Mouse (Mus musculus): ENCODE measurements around the gene Fbxo42. TPM values are rescaled to one million over a fixed set of nuclear protein-coding genes. Genes with fewer than 3 reads are reported as not detected.
A peak's percentile ranks its signal among the peaks of the same experiment; 100 is the strongest.
"Not testable (repeated sequence)": the region's sequence is repeated elsewhere in the genome, so short reads cannot be mapped to it uniquely, and the experiment has no call there.

The Fbxo42 gene
- polyA plus RNA-seq, 1 experiment from 2014 or later = 25.4 TPM

DNA sequence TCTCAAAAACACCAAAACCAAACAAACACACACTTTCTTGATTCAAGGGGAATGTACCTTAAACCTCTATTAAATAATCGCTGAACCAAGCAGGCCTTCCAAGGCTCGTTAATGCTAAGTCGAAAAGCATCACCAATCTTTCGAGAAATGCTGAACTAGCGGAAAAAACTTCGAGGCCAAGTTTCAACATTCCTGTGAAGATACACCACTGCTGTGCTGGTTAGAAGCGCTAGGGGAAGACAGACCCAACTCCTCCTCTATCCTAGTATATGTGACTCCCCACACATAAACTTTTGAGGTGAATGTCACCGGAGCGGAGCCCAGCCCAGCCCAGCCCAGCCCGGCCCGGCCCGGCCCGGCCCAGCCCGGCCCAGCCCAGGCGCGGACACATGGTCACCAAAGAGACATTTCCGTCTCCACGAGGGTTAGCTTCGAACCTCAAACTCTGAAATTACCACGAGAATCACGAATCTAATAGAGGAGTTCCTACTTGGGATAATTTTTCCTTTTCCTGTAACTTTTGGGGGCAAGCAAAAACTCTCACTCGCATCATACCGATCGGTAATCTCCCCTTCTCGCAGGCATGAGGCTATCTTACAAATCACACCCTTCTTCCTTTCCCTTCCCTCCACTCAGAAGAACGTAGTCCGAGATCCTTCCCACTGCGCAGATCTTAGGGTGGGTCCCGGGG is 9.1 kb upstream of the Fbxo42 start:
- under 1% methylated on average over 29 of the region's 29 CpGs for WGBS
- Histone ChIP-seq H3K4me1 (peaks cover 44% of the 10 kb centered on the region), H3K27me3 (no peaks in the 10 kb centered on the region), H3K4me2 (peak overlapping the region; percentile 84), H3K4me3 (peak overlapping the region; percentile 88), H3K27ac (peak overlapping the region; percentile 97), H3K9ac (peak overlapping the region; percentile 87), H3K36me3 (no peaks in the 10 kb centered on the region), H3K9me3 (no peaks in the 10 kb centered on the region)
- no peak for ATAC-seq (ENCODE audit: insufficient number of reproducible peaks, low FRiP score, low TSS enrichment, low read depth)

DNA sequence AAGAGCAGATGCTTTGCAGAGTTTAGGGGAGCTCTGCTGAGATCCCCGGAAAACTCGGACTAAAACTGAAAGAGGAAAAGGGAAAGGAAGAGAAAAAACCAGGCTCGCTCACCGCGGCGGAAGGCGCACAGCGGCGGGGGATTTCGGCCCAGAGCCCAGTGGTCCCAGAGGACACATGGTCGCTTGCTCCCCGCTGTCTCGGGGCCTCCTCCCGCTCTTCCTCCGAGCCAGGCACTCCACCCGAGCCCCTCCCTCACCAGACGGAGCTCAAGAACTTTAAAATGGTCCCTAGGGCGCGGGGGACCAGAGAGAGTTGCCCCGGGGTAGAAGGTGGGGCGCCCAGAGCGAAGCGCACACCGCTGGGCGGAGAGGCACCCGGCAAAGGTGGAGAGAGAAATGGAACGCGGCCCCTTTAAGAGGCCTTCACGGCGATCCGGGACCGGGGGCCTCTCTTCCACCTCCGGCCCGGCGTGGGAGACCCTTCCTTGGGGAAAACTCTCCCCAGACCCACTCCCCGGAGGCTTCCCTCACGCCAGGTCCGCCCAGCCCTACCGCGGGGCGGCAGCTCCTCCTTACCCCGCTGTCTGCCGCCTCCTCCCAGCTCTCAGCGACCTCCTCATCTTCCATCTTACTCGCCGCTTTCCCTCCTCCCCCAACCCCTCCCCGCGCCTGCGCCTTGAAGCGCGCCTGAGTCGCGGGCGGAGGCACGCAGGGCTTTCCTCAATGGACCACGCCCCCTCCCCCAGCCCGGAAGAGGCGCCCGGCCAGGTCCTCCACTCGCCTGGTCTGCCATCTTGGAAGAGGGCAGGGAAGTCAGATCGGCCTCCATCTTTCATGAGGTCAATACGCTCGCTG is 8.4 kb upstream of the Fbxo42 start, which contains the start of gene Szrd1:
Szrd1 (minus strand) TSS at position 660 of the 855 bp plus-strand sequence.
- under 1% methylated on average over 63 of the region's 63 CpGs for WGBS
- Histone ChIP-seq H3K9me3 (no peaks in the 10 kb centered on the region), H3K4me3 (peak within 1 kb of the TSS; percentile 88), H3K9ac (peak within 1 kb of the TSS; percentile 87), H3K36me3 (no peaks in the 10 kb centered on the region), H3K27ac (peak within 1 kb of the TSS; percentile 97), H3K4me2 (peak within 1 kb of the TSS; percentile 84), H3K27me3 (no peaks in the 10 kb centered on the region), H3K4me1 (peaks cover 38% of the 10 kb centered on the region)
- ATAC-seq (ENCODE audit: insufficient number of reproducible peaks, low FRiP score, low TSS enrichment, low read depth) = peak; percentile 94

DNA sequence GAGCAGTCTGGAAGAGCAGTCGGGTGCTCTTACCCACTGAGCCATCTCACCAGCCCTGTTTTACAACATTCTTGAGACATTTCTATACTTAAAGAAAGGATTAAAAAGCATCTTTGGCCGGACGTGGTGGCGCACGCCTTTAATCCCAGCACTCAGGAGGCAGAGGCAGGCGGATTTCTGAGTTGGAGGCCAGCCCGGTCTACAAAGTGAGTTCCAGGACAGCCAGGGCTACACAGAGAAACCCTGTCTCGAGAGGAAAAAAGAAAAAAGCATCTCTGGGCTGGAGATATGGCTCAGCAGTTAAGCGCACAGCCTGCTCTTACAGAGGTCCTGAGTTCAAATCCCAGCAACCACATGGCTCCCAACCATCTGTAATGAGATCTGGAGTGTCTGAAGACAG is 7.4 kb upstream of the Fbxo42 start:
- H3K9me3 ChIP-seq; H3K27ac ChIP-seq; H3K4me3 ChIP-seq; H3K4me2 ChIP-seq; H3K27me3 ChIP-seq; ATAC-seq (ENCODE audit: insufficient number of reproducible peaks, low FRiP score, low TSS enrichment, low read depth); H3K36me3 ChIP-seq; H3K9ac ChIP-seq: not testable (repeated sequence)
- H3K4me1 ChIP-seq = peaks cover 28% of the 10 kb centered on the region
- WGBS = 86% methylated on average over 9 of the region's 9 CpGs

- Histone ChIP-seq H3K9ac (no peak overlapping the region), H3K4me2 (no peak overlapping the region), H3K9me3 (no peaks in the 10 kb centered on the region), H3K36me3 (no peaks in the 10 kb centered on the region), H3K27ac (no peak overlapping the region), H3K27me3 (no peaks in the 10 kb centered on the region), H3K4me3 (no peak overlapping the region), H3K4me1 (peaks cover 27% of the 10 kb centered on the region)
- ATAC-seq (ENCODE audit: insufficient number of reproducible peaks, low FRiP score, low TSS enrichment, low read depth) = no peak
- WGBS = 87% methylated on average over 6 of the region's 6 CpGs
Observed at GRCm38 (mm10) chr4:141140967-141141366, 6.7 kb upstream of the Fbxo42 start.

DNA sequence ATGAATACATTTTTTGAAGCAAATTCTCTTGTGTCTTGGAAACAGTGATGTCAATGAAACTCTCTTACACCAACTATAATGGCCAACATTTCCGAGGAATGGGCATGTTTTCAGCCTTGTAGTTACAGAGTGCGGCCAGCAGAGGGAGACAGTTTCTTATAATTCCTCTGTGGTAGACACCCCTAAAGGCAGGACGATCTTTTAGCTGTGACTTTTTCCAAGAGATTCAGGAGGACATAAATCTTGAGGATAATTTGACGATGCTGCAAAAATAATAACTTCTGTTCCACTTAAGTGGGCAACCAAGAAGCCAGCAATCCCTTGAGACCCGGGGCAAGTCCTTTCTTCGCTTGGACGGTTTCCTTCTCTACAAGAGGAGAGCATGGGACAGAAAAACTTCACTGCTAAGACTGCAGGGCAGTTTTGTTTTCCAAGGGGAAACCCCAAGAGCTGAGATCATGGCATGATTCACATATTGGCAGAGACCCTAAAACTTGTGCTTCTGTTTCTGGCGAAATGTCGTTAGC is 5.4 kb upstream of the Fbxo42 start:
- 16% methylated on average over 9 of the region's 9 CpGs for WGBS
- no peaks in the 10 kb centered on the region for H3K27me3 ChIP-seq
- H3K4me3 ChIP-seq = no peak overlapping the region
- no peaks in the 10 kb centered on the region for H3K36me3 ChIP-seq
- H3K27ac ChIP-seq = 0 out of 2 replicates have a peak overlapping the region, but pooled peaks have one; percentile 23
- H3K4me1 ChIP-seq = peaks cover 21% of the 10 kb centered on the region
- H3K9ac ChIP-seq = no peak overlapping the region
- H3K9me3 ChIP-seq = no peaks in the 10 kb centered on the region
- no peak for ATAC-seq (ENCODE audit: insufficient number of reproducible peaks, low FRiP score, low TSS enrichment, low read depth)
- peak overlapping the region; percentile 14 for H3K4me2 ChIP-seq

DNA sequence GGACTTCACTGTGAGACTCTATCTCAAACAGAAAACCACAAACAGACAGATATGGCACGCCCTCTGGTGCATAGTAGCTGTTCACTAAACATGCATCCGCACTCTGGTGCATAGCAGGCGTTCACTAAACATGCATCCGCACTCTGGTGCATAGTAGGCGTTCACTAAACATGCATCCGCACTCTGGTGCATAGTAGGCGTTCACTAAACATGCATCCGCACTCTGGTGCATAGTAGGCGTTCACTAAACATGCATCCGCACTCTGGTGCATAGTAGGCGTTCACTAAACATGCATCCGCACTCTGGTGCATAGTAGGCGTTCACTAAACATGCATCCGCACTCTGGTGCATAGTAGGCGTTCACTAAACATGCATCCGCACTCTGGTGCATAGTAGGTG is 2.6 kb upstream of the Fbxo42 start:
- peaks cover 30% of the 10 kb centered on the region for H3K4me1 ChIP-seq
- not testable (repeated sequence) for H3K27me3 ChIP-seq; H3K4me2 ChIP-seq; H3K27ac ChIP-seq; H3K9ac ChIP-seq; H3K36me3 ChIP-seq; H3K9me3 ChIP-seq; H3K4me3 ChIP-seq; ATAC-seq (ENCODE audit: insufficient number of reproducible peaks, low FRiP score, low TSS enrichment, low read depth)
- WGBS = 85% methylated on average over 11 of the region's 16 CpGs

DNA sequence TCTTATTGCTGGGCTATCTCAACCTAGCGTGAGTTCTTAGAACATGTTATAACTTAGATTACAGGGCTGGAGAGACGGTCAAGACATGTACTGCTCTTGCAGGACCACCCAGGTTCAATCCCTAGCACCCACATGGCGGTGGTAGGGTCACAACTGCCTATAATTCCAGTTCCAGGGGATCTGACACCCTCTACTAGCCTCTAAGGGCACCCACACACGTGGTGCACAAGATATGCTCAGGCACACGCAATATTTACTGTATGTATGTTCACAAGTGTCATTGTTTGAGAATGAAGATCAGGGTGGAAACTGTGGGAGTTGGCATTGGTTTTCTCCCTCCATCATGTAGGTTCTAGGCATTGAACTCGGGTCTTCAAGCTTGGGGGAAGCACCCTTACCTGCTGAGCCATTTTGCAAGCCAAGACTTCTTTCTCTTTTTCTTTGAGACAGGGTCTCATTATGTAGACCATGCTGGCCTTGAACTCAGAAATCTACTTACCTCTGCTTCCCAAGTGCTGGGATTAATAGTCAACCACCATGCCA is 1.2 kb upstream of the Fbxo42 start:
- 93% methylated on average over 6 of the region's 6 CpGs for WGBS
- Histone ChIP-seq H3K27me3 (no peaks in the 10 kb centered on the region), H3K4me1 (peaks cover 30% of the 10 kb centered on the region), H3K27ac (peak overlapping the region; percentile 97; the same call in 1 of the 2 replicates), H3K36me3 (no peaks in the 10 kb centered on the region), H3K9me3 (no peaks in the 10 kb centered on the region), H3K4me2 (peak overlapping the region; percentile 80; the same call in 1 of the 2 replicates), H3K4me3 (peak overlapping the region; percentile 99; the same call in 1 of the 2 replicates), H3K9ac (no peak overlapping the region)
- ATAC-seq (ENCODE audit: insufficient number of reproducible peaks, low FRiP score, low TSS enrichment, low read depth) = no peak

- H3K4me1 ChIP-seq = peaks cover 24% of the 10 kb centered on the region
- WGBS = 1% methylated on average over 66 of the region's 66 CpGs
- H3K9me3 ChIP-seq = no peaks in the 10 kb centered on the region
- no peaks in the 10 kb centered on the region for H3K27me3 ChIP-seq
- H3K27ac ChIP-seq = peak overlapping the region; percentile 97
- peak overlapping the region; percentile 80 for H3K4me2 ChIP-seq
- H3K4me3 ChIP-seq = peak overlapping the region; percentile 99
- peak; percentile 53 for ATAC-seq (ENCODE audit: insufficient number of reproducible peaks, low FRiP score, low TSS enrichment, low read depth)
- peak overlapping the region; percentile 99 for H3K9ac ChIP-seq
- H3K36me3 ChIP-seq = no peaks in the 10 kb centered on the region
Observed at GRCm38 (mm10) chr4:141148009-141148801, 492 bp downstream of the Fbxo42 start.

- H3K27ac ChIP-seq = no peak overlapping the region
- H3K4me3 ChIP-seq = peak overlapping the region; percentile 99
- no peak for ATAC-seq (ENCODE audit: insufficient number of reproducible peaks, low FRiP score, low TSS enrichment, low read depth)
- H3K4me2 ChIP-seq = peak overlapping the region; percentile 80
- 32% methylated on average over 7 of the region's 7 CpGs for WGBS
- H3K9ac ChIP-seq = peak overlapping the region; percentile 99; the same call in 1 of the 2 replicates
- no peaks in the 10 kb centered on the region for H3K36me3 ChIP-seq
- peaks cover 24% of the 10 kb centered on the region for H3K4me1 ChIP-seq
- no peaks in the 10 kb centered on the region for H3K27me3 ChIP-seq
- H3K9me3 ChIP-seq = no peaks in the 10 kb centered on the region
Observed at GRCm38 (mm10) chr4:141149116-141149515, 1.4 kb downstream of the Fbxo42 start.

DNA sequence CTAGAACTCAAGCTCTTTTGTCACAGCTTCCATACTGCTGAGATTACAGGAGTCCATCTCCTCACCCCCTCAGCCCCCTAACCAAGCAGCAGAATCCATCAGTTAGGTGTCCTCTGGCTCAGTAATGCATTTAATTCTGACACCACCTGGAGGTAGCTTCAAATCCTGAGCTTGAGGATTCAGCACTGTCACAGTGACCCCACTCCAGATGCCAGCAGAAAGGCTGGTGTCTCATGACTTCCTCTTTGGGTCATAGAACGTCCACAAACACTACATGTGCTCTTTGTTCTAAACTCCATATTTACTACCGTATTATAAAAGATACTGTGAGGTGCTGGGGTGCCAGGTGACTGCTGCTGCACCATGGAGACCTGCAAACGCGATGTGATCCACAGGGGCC is 9.8 kb downstream of the Fbxo42 start:
- Histone ChIP-seq H3K4me3 (no peak overlapping the region), H3K9ac (no peak overlapping the region), H3K4me2 (no peak overlapping the region), H3K9me3 (no peaks in the 10 kb centered on the region), H3K36me3 (0 out of 2 replicates have a peak, but pooled peaks cover 2% of the 10 kb centered on the region), H3K4me1 (peaks cover 11% of the 10 kb centered on the region; the same call in 1 of the 2 replicates), H3K27me3 (no peaks in the 10 kb centered on the region), H3K27ac (no peak overlapping the region)
- WGBS = 71% methylated on average over 4 of the region's 4 CpGs
- ATAC-seq (ENCODE audit: insufficient number of reproducible peaks, low FRiP score, low TSS enrichment, low read depth) = no peak

DNA sequence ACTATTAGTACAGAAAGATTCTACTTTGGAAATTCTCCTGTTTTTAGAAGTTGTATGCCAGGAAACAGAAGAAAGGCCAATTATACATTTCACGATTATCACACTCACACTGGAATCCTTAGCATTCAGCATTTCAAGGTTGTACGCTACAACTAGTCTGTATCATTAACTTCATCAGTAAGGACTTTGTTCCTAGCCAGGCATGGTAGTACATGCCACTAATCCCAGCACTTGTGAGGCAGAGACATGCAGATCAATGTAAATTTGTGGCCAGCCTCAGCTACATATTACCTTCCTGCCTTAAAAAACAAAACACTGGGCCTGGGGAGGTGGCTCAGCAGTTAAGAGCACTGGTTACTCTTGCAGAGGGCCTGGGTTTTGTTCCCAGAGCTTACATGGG is 10.9 kb downstream of the Fbxo42 start:
- Histone ChIP-seq H3K27ac (peak overlapping the region; percentile 14; the same call in 1 of the 2 replicates), H3K4me2 (no peak overlapping the region), H3K9ac (no peak overlapping the region), H3K27me3 (no peaks in the 10 kb centered on the region), H3K9me3 (no peaks in the 10 kb centered on the region), H3K4me1 (peaks cover 11% of the 10 kb centered on the region; the same call in 1 of the 2 replicates), H3K36me3 (peaks cover 2% of the 10 kb centered on the region; the same call in 1 of the 2 replicates), H3K4me3 (no peak overlapping the region)
- no peak for ATAC-seq (ENCODE audit: insufficient number of reproducible peaks, low FRiP score, low TSS enrichment, low read depth)
- 71% methylated on average over 2 of the region's 2 CpGs for WGBS

Data from limb, embryonic 15.5 days (tissue).